Mouse (Mus musculus) heart, adult 2 months (tissue): ENCODE data around the gene Trim69.

ENCODE experiments used
- CTCF ChIP-seq: fragments of 200-600 bp; IDR thresholded peaks from 2 replicates; pipeline ENCODE4 v1.8.1; 2022; ENCODE audit warnings: antibody characterized with exemption, mild to moderate bottlenecking, moderate library complexity
- EP300 ChIP-seq: fragments of 200-500 bp; IDR thresholded peaks from 2 replicates; pipeline ENCODE4 v1.6.1; 2011; ENCODE audit warnings: low read depth, low read length, control low read depth; ENCODE audit not compliant: insufficient read depth
- POLR2A ChIP-seq: fragments of 200-500 bp; IDR thresholded peaks from 2 replicates; pipeline ENCODE4 v1.6.1; 2011; ENCODE audit warnings: mild to moderate bottlenecking, low read depth, low read length, control low read depth; ENCODE audit not compliant: insufficient read depth

GRCm38 (mm10) chr2:122201501-122201900, 41.0 kb downstream of the Trim69 start:
- no peak for TF ChIP-seq EP300
- TF ChIP-seq CTCF, result no peak
- TF ChIP-seq POLR2A, result no peak
